Mouse (Mus musculus): ENCODE measurements at regions not wholly inside any gene's neighbourhood (a gene's known extent, or its start where the extent isn't known, plus 50 kb on each side); places are given as distances from the start of the nearest gene placed in this dataset.

DNA sequence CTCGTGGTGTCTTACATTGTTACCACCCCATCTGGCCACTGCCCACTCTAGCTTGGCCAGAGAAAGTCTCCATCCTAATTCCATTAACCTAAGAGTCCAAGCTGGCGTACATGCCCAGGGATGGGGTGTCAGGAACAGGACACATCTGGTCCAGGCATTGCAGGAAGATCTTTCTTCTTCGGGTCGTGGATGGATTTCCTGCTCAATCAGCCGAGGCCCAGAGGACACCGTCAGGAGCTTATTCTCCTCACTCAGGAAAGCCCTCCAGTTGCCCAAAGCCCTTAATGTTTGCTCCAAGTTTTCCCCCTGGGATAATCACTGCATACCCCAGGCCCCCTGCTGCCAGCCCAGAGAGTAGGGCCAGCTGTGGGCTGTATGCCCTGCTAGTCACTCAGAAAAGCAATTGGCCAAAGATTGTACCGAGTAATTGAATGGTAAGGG, 172.2 kb upstream of the Zfp703 start:
- H3K4me3 ChIP-seq (ENCODE audit: insufficient read depth, low read length): no peak overlapping the region
- H3K27ac ChIP-seq (ENCODE audit: insufficient read depth, low read depth, low read length): no peak overlapping the region
- no peak for TF ChIP-seq POLR2A (IDR thresholded peaks at IDR 0.05; ENCODE audit: borderline replicate concordance, low read depth, low read length)
- no peak for TF ChIP-seq CTCF (IDR thresholded peaks at IDR 0.05; ENCODE audit: low read depth, low read length)
- peaks cover 8% of the 10 kb centered on the region for H3K4me1 ChIP-seq (ENCODE audit: control insufficient read depth, insufficient read depth, low read length)

DNA sequence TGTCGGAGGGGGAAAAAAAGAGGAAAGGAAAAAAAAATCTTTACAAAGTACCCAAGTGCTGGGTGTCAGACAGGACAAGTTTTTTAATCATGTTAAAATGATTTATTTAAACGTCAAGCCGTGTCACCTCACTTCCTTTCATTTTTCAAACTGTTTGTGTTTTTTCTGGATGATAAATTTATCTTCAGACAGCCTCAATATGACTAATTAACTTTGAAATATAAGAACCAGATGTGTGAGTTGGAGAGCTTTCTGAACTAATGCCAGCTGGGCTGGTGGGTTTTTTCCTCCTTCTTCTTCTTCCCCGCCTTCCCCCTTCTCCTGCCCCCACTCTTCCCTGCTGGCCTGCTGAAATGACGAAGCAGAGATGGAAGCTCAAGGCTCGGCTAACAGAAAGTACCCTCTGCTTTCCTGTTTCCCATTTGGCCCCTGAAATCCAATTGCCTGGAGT, 171.7 kb upstream of the Zfp703 start:
- H3K4me1 ChIP-seq (ENCODE audit: control insufficient read depth, insufficient read depth, low read length): peaks cover 13% of the 10 kb centered on the region
- no peak for TF ChIP-seq POLR2A (IDR thresholded peaks at IDR 0.05; ENCODE audit: borderline replicate concordance, low read depth, low read length)
- TF ChIP-seq CTCF (IDR thresholded peaks at IDR 0.05; ENCODE audit: low read depth, low read length): no peak
- no peak overlapping the region for H3K27ac ChIP-seq (ENCODE audit: insufficient read depth, low read depth, low read length)
- H3K4me3 ChIP-seq (ENCODE audit: insufficient read depth, low read length): no peak overlapping the region

DNA sequence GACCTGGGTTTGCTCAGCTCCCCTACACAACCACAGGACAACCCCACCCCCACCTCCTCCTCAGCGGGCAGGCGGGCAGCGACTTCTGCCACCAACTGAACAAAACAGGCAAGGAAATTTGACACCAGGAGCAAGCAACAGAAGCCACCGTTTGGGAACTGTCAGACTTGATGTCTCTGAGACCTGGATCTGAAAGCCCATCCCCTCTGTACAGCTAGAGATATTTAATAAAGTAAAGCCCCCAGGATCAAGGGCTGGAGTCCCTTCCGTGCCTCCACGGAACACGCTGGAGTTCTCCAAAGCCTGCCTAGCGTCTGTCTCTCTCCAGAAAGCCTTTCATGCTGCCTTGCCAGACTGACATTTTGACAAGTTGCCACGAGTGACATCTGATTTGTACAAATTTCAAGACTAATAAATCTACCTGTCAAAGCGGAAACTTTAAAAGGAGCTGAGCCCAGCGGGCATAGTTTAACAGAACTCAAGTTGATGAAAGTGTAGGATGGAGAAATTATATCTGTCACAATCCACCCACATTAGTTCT, 168.9 kb upstream of the Zfp703 start:
- Histone ChIP-seq H3K4me1 (ENCODE audit: control insufficient read depth, insufficient read depth, low read length) (peaks cover 27% of the 10 kb centered on the region), H3K27ac (ENCODE audit: insufficient read depth, low read depth, low read length) (no peak overlapping the region), H3K4me3 (ENCODE audit: insufficient read depth, low read length) (no peak overlapping the region)
- TF ChIP-seq POLR2A (IDR thresholded peaks at IDR 0.05; ENCODE audit: borderline replicate concordance, low read depth, low read length): no peak
- no peak for TF ChIP-seq CTCF (IDR thresholded peaks at IDR 0.05; ENCODE audit: low read depth, low read length)

DNA sequence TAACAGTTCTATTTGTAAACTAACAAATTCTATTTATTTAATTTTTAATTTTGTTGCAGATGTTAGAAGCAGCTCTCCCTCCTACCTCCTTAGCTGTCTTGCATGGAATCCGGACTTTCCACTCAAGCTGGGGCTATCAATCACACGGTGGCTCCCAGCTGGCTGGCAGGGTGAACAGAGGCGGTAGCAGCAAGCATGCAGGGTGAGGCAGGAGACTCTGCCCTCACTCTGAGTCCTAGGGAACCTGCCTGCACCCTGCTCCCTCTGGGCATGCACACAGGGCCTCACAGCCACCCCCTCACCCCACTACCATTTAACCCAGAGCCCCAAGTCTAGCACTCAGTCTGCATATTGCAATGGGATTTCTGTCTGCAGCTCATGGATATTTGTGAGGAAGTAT, 168.4 kb upstream of the Zfp703 start:
- no peak overlapping the region for H3K27ac ChIP-seq (ENCODE audit: insufficient read depth, low read depth, low read length)
- H3K4me1 ChIP-seq (ENCODE audit: control insufficient read depth, insufficient read depth, low read length): peaks cover 30% of the 10 kb centered on the region
- H3K4me3 ChIP-seq (ENCODE audit: insufficient read depth, low read length): no peak overlapping the region

DNA sequence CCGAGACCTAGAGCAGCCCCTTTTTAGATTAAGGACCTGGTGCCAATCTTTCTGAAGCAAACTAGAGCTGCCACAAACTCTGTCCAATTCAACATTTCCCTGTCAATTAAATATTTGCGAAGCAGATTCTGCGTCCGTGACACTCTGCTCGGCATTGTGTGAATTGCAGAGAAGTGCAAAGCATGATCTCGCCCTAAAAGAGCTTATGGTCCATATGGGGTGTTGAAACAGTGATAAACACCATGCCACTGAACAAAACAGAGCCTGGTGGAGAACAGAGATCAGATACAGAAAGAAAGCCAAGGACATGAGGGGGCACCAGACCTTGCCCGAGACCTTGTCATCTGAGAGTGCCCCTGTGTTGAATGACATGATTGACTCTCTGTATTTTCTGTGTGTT, 167.2 kb upstream of the Zfp703 start:
- no peak for TF ChIP-seq POLR2A (IDR thresholded peaks at IDR 0.05; ENCODE audit: borderline replicate concordance, low read depth, low read length)
- Histone ChIP-seq H3K4me1 (ENCODE audit: control insufficient read depth, insufficient read depth, low read length) (peaks cover 30% of the 10 kb centered on the region), H3K4me3 (ENCODE audit: insufficient read depth, low read length) (no peak overlapping the region), H3K27ac (ENCODE audit: insufficient read depth, low read depth, low read length) (no peak overlapping the region)

More for the DNA sequence above, 168.4 kb upstream of the Zfp703 start:
- TF ChIP-seq CTCF (IDR thresholded peaks at IDR 0.05; ENCODE audit: low read depth, low read length): no peak

DNA sequence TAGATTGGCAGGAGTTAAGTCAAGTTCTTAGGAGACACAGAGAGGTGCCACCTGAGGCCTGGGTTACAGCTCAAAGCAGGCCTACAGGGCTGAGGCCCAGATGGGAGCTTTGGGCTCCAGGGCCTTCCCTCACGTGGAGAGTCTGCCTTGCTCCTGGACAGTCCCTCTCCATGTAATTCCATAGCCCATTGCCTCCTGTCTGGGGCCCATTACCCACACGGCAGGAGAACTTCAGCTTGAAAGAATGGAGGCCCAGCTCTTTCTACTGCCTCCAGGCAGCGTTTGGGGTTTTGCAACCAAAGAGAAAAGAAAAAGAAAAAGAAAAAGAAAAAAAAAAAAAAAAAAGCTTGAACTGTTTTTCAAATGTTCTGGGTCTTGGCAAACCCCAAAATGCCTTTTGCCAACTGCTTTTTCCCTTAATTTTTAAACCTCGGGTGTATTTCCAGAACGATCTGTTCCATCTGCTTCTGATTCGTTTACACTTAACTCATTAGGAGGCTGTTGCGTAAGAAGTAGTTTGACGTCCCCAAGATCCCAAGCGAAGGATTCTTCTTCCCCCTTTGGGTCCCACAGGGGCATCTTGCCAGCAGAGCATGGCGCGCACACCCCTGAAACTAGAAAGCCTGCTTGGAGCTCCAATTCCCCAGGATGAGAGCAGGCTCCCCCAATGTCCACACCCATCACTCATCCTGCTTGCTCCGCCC, 165.4 kb upstream of the Zfp703 start:
- H3K4me1 ChIP-seq (ENCODE audit: control insufficient read depth, insufficient read depth, low read length): peaks cover 30% of the 10 kb centered on the region
- H3K4me3 ChIP-seq (ENCODE audit: insufficient read depth, low read length): no peak overlapping the region
- H3K27ac ChIP-seq (ENCODE audit: insufficient read depth, low read depth, low read length): no peak overlapping the region
- TF ChIP-seq CTCF (IDR thresholded peaks at IDR 0.05; ENCODE audit: low read depth, low read length) (no peak), POLR2A (IDR thresholded peaks at IDR 0.05; ENCODE audit: borderline replicate concordance, low read depth, low read length) (no peak)

DNA sequence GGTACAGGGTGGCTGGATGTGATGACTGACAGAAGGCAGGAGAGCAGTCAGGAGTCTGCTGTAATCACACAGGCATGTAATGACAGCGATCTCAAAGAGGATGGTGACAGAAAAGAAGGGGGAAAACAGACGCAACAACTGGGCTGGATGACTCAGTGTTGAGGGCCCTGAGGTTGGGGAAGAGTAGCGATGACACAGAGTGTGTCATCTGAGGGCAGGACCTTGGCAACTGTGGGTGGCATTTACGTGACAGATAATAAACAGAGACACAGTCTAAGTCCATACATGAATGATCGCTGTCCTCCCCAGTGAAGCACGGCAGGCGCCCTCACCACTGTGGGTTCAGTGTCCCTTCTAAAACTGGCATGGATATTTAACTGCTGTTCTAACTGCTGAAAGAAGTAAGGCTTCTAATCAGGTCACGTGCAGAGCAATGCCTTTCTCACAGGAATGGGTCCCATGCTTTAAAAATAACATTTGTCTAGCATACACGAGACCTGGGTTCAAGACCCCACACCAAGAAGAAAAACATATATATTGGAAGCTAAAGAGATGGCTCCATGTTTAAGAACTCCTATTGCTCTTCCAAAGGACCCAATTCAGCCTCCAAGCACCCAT, 163.8 kb upstream of the Zfp703 start:
- no peak overlapping the region for H3K27ac ChIP-seq (ENCODE audit: insufficient read depth, low read depth, low read length)
- no peak for TF ChIP-seq POLR2A (IDR thresholded peaks at IDR 0.05; ENCODE audit: borderline replicate concordance, low read depth, low read length)
- no peak overlapping the region for H3K4me3 ChIP-seq (ENCODE audit: insufficient read depth, low read length)
- peaks cover 28% of the 10 kb centered on the region for H3K4me1 ChIP-seq (ENCODE audit: control insufficient read depth, insufficient read depth, low read length)

DNA sequence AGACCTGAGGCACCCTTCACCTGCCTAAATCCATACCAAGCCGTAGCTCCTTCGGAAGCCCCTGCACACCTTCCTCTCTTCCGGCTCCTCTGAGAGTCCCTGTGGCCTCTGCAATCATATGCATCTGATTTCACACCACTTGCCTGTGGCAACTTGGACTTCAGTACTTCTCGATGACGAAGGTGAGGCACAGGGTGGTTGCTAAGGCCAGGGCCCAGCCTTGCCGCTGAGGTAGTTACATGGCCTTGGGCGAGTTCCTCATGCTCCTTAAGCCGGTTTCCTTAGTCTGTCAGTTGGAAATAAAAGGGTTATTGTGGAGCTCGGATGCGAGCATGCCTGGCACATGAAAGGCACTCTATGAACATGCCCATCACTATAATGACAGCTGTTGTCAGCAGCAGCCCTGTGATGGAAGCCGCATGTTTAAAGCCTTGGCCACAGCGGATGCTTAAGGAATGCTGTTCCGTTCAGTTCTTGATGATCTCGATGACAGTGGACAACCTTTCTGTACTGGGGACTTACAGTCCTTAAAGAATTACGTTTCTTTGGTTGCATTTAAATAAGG, 162.0 kb upstream of the Zfp703 start:
- no peak overlapping the region for H3K27ac ChIP-seq (ENCODE audit: insufficient read depth, low read depth, low read length)
- peaks cover 26% of the 10 kb centered on the region for H3K4me1 ChIP-seq (ENCODE audit: control insufficient read depth, insufficient read depth, low read length)
- TF ChIP-seq POLR2A (IDR thresholded peaks at IDR 0.05; ENCODE audit: borderline replicate concordance, low read depth, low read length): no peak
- no peak for TF ChIP-seq CTCF (IDR thresholded peaks at IDR 0.05; ENCODE audit: low read depth, low read length)
- H3K4me3 ChIP-seq (ENCODE audit: insufficient read depth, low read length): no peak overlapping the region

DNA sequence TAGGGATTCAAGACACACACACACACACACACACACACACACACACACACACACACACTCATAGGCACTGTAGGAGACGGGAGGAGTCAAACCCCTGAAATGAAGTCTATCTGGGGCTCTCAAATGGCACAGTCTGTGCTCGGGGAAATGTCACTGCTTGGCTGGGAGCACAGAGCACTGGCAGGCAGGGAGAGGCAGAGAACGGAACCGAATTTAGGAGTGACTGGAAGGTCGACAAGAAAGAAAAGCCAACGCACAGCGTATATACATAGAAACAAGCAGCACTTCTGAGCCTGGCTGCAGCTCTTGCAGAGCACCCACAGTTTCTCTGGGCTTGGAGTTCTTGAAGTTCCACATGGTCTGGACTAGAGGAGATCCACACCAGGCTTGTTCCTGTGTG, 160.1 kb upstream of the Zfp703 start:
- peaks cover 17% of the 10 kb centered on the region for H3K4me1 ChIP-seq (ENCODE audit: control insufficient read depth, insufficient read depth, low read length)
- H3K4me3 ChIP-seq (ENCODE audit: insufficient read depth, low read length): no peak overlapping the region
- no peak for TF ChIP-seq POLR2A (IDR thresholded peaks at IDR 0.05; ENCODE audit: borderline replicate concordance, low read depth, low read length)
- TF ChIP-seq CTCF (IDR thresholded peaks at IDR 0.05; ENCODE audit: low read depth, low read length): no peak
- H3K27ac ChIP-seq (ENCODE audit: insufficient read depth, low read depth, low read length): no peak overlapping the region
